Mouse (Mus musculus) right cerebral cortex, postnatal 10 days (tissue): Measurements from ENCODE around the gene C1rl.
"Not testable (repeated sequence)": the region's sequence is repeated elsewhere in the genome, so short reads cannot be mapped to it uniquely, and the experiment has no call there.

Source experiments
- DNase-seq, 2 experiments: peaks; one replicate each; pipeline ENCODE4 v3.0.0; 2021; ENCODE audit warnings: low spot score in 2 of 2

C1rl gene

GRCm38 (mm10) chr6:124502021-124502420 lies 9.1 kb downstream of the C1rl start:
- no peak for DNase-seq

- DNase-seq, result peak; percentile 46 to 51
Measured at GRCm38 (mm10) chr6:124505028-124505427, 12.1 kb downstream of the C1rl start.

GRCm38 (mm10) chr6:124506991-124507390 lies 14.1 kb downstream of the C1rl start:
- no peak for DNase-seq

- peak; percentile 48 for DNase-seq
Measured at GRCm38 (mm10) chr6:124508292-124508691, 15.4 kb downstream of the C1rl start.

GRCm38 (mm10) chr6:124509192-124509591 lies 16.3 kb downstream of the C1rl start:
- not testable (repeated sequence) for DNase-seq

GRCm38 (mm10) chr6:124511936-124512335 lies 19.0 kb downstream of the C1rl start:
- no peak for DNase-seq

GRCm38 (mm10) chr6:124512355-124512836 lies 19.5 kb downstream of the C1rl start, which contains the start of gene C1ra:
Gene C1ra (plus strand): TSS chr6:124512405.
- peak; percentile 48 to 71 for DNase-seq

GRCm38 (mm10) chr6:124517733-124518132 lies 24.8 kb downstream of the C1rl start:
- DNase-seq, result not testable (repeated sequence)

- peak in 1 of 2 experiments; percentile 30 for DNase-seq
Measured at GRCm38 (mm10) chr6:124522082-124522481, 29.2 kb downstream of the C1rl start.

GRCm38 (mm10) chr6:124527881-124528280 lies 35.0 kb downstream of the C1rl start:
- no peak for DNase-seq

GRCm38 (mm10) chr6:124531077-124531476 lies 38.2 kb downstream of the C1rl start:
- no peak for DNase-seq

GRCm38 (mm10) chr6:124536125-124536829 lies 43.4 kb downstream of the C1rl start:
- DNase-seq, result not testable (repeated sequence)

- not testable (repeated sequence) for DNase-seq
Measured at GRCm38 (mm10) chr6:124541176-124541575, 48.3 kb downstream of the C1rl start.

GRCm38 (mm10) chr6:124542284-124542683 lies 49.4 kb downstream of the C1rl start, which contains the start of gene C1s1:
Gene C1s1 (minus strand): TSS chr6:124542359.
- DNase-seq, result peak; percentile 41 to 52

GRCm38 (mm10) chr6:124544466-124544865 lies 51.6 kb downstream of the C1rl start:
- peak; percentile 31 to 47 for DNase-seq

GRCm38 (mm10) chr6:124545425-124545824 lies 52.5 kb downstream of the C1rl start:
- no peak for DNase-seq

- not testable (repeated sequence) for DNase-seq
Measured at GRCm38 (mm10) chr6:124547979-124548378, 55.1 kb downstream of the C1rl start.

- DNase-seq, result no peak
Measured at GRCm38 (mm10) chr6:124549023-124549550, 56.2 kb downstream of the C1rl start.

GRCm38 (mm10) chr6:124552766-124553165 lies 59.9 kb downstream of the C1rl start:
- DNase-seq, result no peak

- not testable (repeated sequence) for DNase-seq
Measured at GRCm38 (mm10) chr6:124555956-124556355, 63.0 kb downstream of the C1rl start.
